Mouse (Mus musculus) kidney, postnatal 36 days (tissue): ENCODE data around the gene Csrnp1.
A peak's percentile ranks its signal among the peaks of the same experiment; 100 is the strongest.

Source experiments
- DNase-seq, 2 experiments: peaks; one replicate each; pipeline ENCODE4 v3.0.0; 2021 to 2022; ENCODE audit warnings: mixed read lengths in 2 of 2

Gene Csrnp1

DNA sequence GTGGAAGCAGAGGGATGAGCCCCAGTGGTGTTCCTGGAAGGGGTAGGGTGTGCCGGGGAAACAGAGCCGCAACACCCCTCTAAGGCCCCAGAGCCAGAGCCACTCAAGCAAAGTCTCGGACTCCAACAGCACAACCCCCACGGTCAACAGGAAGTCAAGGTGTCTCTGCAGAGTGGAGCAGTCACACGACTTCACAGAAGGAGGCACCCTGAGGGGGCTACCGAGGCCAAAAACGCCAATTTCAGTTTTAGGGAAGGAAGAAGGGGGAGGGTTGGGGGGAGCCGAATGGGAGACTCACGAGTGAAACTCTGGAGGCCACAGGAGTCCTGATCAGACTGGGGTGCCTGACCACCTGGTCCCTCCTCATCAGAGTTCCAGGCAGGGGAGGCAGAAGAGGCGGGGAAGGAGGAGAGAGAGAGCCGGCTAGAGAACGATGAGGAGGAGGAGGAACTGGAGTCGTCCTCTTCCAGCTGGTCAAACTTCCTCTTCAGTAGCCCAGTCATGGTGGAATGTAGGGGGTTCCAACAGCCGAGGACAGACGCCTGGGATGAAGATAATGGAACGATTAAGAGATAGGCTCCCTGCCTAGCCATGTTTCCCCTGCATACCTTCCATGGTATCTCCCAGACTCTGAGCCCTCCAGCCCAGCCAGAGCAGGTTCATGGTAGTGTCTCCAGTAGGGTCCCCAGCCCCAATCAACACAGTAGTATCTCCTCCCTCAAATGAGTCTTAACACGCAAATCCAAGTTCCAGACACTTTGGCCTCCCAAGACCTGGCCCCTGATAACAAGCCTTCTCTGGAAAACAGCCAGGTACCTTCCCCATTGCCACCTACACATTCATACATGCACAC lies 7.5 kb downstream of the Csrnp1 start:
- DNase-seq = no peak

DNA sequence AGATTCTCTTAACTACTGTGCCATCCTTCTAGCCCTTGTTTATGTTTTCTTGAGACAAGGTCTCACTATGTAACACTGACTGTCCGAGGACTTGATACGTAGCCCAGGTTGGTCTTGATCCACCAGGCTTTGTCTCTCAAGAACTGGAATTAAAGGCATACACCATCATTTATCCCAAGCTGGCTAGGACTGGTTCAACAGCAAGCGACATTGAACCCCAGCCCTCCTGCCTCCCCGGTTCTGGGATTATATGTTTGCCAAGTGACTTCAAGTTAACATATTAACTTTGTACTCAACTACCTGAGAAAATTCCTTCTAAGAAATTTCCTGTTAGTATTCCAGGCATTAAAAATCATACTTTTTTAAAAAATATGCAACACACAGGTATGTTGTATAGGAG lies 9.2 kb downstream of the Csrnp1 start:
- peak; percentile 52 to 70 for DNase-seq

DNA sequence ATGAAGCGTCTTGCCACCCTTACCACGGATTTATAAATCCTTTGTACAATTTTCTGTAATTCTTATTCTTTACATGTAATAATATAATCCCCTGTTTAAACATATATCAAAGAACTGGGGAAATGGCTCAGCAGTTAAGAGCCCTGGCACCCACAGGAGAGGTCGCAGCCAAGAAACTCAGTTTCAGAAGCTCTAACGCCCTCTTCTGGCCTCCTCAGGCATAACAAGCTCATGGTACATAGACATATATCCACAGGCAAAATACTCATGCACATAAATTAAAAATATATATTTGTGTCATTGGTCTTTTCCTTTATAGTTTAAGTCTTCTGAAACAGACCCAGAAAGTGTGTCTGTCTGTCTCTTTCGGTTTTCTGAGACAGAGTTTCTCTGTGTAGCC lies 9.8 kb downstream of the Csrnp1 start:
- no peak for DNase-seq

DNA sequence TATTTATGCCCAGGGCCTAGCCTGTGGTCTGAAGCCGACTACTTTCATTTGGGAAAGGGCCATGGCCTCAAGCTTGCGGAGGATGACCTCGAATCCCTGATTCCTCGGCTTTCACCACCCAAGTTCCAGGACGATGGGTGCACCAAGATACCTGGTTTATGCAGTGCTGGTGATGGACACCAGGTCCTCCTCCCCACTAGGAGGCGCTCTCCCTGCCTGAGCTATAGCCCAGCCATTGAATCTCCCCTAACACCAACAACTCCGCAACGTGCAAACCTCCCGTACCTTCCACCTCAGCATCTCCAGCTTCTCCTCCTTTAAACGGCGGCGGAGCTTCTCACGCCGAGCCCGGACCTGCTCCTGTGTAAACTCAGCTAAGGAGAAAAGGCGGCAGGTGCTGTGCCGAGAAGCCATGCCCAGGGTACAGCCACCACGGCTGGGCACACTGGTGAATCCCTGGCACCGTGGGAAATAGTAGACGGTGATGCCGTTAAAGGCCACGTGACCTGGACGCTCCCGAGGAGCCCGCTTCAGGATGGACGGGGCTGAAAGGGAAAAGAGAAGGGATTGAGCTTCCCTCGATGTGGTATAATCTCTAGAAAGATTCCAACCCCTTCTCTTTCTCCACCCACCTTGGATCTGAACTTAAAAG lies 10.5 kb downstream of the Csrnp1 start:
- peak in 1 of 2 experiments; percentile 59 for DNase-seq

DNA sequence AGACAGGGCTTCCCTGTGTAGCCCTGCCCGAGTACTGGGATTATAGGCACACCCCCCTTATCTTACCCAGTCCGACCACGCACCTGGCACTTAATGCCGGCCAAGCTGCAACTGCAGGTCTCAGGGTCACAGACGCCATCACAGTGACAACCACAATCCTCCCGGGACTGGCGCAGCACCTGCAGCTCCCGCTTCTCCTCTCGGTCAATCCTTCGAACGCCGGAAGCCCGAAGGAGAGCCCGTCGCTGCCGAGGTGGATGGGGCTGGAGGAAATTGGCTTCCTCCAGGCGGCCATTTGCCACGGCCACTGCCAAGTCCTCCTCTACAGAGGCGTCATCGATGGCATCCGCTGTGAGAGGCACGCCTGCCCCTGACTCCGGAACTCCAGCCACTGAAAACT lies 11.2 kb downstream of the Csrnp1 start:
- DNase-seq = no peak

DNA sequence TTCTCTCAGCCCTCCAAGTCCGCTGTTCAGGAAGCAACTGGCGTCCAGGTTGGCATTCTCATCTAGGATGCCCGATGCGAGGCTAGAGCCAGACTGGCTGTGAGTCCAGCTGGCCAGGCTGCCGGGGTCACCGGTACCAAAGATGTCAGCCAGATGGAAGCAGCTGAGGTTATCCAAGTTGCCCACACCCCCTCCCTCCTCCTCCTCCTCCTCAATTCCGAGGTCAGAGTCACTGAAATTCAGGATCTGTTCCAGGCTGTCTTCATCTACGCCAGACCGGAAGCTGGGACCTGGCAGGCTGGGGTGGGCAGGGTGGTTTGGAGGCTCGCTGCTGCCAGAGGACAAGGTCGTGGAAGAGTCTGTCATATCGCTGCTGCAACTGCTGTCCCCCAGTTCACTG lies 11.9 kb downstream of the Csrnp1 start:
- DNase-seq = peak in 1 of 2 experiments; percentile 29

DNA sequence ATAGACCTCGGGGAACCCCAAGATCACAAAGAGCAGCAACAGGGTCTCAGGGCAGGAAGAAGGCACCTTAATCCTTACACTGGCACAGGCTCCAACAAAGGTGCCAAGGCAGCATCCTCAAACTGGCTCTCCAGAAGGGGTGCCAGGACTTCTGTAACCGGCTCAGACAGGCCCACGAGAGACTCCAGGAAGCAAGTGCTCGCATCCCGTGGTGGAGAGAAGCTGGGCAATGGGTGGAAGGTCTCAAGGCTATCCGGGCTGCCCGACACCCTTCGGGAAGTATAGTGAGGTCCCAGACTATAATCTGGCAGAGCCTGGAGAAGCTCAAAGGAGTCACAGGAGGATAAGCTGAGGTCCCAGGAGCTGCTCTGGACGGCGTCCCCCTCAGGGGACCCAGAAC lies 12.3 kb downstream of the Csrnp1 start:
- DNase-seq = no peak

DNA sequence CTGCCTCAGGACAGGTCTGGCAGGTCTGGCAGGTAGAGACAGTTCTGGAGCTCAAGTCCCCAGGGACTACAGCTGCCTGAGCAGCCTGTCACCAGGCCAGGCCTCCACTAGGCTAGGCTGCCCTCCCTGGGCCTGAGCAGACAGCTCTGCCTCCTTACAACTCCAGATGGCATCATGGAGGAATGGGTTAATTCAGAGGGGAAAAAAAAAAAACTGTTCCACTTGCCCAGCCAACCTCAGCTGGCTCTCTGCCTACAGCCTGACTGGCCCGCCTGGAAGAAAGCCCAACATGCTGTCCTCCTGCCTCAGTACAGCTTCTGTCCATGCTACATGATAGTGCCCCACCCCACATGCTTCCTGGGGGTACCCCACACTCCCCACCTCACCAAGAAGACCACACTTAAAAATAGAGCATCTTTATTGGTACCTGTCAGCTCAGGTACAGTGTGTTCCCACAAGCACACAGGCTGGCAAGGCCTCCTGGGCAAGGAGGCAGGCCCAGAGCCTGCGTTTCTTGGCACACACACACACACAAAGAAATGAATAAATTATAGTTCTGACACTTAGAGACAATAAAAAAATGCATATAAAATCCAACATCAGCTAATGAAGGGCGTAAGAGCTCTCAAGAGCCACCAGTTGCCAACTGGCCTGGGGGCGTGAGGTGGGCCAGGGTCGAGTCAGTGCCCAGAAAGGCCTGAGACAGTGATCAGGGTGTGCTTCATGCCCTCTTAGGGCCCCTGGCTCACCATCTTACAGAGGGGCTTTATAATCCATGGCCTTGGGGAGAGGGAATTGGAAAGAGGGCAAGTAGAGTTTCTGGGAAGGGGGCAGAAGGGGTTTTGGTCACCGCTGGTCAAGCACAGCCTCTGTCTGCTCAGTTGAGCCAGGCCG lies 13.4 kb downstream of the Csrnp1 start:
- peak; percentile 70 to 74 for DNase-seq

DNA sequence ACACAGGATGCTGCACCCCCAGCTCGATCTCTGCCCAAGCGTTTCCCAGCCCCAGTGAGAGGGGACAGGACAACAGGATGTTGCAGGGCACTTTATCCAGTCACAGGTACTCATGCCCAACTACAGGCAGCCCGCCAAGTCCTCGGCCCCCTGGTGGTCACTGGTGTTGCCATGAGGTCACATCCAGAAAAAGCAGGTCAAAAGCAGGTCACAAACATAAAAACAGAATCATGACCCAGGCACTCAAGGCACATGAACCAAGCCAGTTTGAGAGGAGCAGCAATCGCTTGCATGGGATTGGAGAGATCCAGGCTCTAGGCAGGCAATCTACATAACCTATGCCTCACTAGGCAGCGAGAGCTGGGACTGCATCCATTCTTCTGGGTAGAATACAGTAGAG lies 14.2 kb downstream of the Csrnp1 start:
- peak; percentile 80 to 90 for DNase-seq

DNA sequence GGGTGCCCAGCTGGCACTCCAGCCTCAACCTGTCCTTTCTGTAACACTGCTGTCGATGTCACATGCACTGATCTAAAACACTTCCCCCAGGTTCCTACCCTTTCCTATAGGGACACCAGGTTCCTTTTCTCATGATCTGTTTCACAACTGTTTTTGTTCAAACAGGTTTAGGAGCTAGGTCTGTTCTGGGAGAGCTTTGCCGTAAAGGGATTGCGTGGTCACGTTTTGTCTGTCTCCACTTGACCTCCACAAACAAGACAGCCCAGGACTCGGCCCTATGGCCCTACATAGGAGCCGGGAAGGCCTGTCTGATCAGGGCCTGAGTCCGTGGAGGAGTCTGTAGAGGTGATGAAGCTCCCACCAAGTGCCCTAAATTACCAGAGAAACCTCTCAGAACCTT lies 14.6 kb downstream of the Csrnp1 start:
- DNase-seq = no peak

DNA sequence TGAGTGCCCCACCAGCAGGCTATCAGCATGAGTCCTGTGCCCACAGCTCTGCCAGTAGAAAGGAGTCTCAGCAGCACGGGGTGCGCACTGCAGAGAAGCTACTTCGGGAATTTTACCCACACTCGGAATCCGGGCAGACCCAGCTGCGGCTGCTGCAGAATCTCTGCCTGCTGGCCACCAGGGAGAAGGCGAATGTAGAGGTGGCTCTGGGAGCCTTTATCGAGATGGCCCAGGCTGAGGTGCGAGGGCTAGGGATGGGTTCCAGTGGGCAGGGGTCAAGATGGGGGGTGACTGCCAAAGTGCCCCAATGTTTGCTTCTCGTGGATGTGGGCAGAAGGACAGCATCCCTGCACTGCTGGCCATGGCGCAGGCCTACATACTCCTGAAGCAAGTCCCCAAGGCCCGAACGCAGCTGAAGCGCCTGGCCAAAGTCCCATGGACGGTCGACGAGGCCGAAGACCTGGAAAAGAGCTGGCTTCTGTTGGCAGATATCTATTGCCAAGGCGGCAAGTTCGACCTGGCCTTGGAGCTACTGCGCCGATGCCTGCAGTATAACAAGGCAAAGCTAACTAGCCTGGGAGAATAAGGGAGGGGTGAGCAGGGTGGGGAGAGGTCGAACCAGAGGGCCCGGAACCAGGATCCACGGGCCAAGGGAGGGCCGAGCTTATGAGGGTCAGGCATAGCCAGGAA lies 18.1 kb downstream of the Csrnp1 start:
- peak in 1 of 2 experiments; percentile 49 for DNase-seq

DNA sequence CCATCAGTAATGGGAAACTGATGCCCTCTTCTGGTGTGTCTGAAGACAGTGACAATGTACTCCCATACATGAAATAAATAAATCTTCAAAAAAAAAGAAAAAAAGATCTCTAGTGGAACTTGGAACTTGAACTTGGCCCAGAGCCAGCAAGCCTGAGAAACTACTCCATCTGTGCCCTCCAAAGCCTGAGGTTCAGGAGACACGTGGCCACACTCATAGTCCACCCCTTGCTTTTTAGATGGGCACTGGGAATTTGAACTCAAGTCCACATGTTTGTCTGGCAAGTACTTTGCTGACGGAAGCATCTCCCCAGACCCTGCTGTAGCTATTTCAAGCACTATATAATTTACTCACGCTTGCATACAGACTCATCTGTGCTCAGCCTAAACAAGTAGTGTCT lies 19.3 kb downstream of the Csrnp1 start:
- peak; percentile 75 to 76 for DNase-seq

DNA sequence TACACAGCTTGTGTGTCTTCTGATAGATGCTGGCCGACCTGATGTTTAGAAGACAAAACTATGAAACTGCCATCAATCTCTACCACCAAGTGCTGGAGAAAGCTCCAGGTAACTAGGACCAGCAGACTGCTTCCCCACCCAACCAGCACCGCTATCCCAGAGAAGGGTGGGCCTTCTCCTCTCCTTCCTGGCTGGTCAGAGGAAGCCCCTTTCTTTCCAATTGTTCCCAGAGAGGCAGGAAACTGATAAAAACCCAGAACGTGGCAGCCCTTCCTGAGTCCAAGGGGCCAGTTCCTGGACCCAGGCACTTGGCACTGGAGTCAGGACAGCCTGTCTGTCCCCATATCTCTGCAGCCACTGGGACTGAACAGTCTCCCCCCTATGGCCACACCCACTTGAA lies 20.3 kb downstream of the Csrnp1 start:
- peak; percentile 43 to 73 for DNase-seq

DNA sequence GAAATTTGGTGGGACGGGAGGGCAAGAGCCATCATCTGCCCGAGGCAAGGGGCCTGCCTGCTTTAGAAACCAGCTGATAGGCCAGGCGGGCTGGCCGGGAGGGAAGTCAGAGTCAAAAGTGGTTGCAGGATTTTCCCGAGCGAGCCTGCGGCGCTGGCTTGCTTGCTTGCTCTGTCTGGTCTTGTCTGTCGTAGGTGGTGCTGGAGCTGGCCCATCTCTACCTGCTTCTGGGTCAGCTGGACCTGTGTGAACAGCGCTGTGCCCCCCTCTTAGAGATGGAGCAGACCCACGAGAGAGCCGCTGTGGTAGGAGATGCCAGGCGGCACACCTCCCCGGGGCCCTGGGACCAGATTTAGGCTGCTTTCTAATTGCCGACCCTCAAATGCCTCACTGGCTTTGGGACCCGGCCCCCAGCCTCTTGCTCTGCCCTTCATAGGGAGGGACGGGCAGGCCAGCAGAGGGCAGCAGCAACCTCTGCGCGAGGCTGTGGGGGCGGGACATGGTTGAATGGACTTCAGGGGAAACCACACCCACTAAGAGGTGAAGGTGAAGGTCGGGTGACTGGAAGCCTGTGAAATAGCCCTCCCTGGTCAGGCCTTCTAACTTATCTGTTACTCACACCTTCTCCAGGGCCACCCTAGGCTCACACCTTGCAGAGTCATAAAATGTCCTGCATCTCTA lies 21.3 kb downstream of the Csrnp1 start:
- DNase-seq = peak; percentile 85 to 90

DNA sequence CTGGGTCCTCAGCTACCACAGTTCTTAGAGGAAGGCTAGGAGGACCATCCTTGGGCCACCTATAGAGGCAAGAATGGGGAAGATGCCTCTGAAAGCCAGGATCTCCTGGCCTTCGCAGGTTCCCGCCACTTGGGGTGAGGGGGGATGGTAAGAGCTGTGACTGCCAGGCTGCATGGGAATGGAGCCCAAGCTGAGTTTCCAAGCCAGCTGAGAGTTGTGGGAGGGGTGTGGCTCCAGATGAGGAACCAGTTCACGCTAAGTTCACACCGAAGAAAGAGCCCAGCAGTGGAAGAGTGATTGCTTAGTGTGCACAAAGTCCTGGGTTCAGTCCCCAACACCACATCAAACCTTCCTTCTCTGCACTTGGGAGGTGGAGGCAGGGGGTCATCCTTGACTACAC lies 22.2 kb downstream of the Csrnp1 start:
- DNase-seq = no peak

DNA sequence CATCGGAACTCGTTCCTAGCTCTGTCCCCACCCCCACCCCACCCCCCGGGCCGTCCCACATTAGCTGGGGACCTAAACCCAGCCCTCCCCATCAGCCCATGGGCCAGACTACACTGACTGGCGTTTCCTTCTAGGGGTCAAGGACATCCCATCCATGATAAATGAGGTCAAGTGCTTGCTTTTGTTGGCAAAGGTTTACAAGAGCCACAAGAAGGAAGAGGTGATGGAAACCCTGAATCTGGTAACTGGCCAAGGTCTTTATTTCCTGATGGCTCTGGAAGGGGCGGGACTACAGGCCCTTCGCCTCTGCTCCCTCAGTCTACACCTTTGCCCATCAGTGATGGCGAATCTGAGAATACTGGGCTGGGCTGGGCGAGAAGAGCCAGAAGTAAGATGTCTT lies 25.6 kb downstream of the Csrnp1 start:
- peak in 1 of 2 experiments; percentile 48 for DNase-seq

DNA sequence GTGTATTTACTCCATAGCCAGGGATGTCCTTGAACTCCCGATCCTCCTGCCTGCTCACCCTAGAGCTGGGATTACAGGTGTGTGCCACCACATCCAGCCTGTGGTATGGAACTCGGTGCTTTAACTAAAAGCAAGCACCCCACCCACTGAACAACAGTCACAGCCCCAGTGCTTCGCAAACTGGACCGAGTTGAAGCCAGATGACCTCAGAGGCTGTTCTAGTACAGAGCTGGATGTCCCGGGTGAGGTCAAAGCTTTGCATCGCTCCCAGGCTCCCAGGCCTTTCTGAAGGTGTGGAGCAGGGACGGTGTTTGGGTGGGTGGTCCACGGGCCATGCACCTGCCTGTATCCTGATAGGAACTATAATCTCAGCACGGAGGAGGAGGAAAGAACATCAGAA lies 33.1 kb downstream of the Csrnp1 start:
- DNase-seq = no peak

DNA sequence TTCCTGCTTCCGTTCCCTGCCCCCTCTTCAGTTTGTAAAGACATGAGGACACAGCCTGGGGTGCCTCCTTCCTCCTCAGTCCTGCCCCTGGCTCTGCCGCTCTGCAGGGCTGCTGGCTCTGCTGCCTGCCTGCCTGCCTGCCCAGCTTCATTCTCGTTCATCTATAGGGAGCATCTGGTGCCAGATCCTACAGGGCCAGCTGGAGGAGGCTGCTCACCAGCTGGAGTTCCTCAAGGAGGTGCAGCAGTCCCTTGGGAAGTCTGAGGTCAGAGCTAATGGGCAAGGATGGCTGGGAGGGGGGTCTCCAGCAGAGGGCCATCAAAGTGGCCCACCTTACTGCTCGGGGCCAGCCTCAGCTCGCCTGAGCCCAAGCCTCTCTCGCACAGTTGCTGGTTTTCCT lies 34.0 kb downstream of the Csrnp1 start:
- no peak for DNase-seq

DNA sequence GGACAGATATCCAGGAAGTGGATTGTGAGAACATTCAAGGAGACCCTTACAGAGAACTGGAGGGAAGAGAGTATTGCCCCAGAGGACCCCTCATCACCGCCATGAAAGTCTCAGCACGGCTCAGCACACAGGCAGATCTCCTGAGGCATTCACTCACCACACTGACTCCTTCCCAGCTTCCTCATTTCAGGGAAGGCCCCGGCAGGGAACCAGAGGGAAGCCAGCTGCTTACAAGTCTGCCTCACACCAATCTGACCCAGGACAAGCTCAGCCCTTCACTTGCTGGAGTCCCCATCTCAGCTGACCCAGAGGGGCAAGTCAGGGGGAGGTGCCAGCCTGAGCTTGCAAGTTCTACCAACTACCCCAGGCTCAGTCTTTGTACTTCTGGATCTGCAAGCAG lies 35.7 kb downstream of the Csrnp1 start:
- no peak for DNase-seq

DNA sequence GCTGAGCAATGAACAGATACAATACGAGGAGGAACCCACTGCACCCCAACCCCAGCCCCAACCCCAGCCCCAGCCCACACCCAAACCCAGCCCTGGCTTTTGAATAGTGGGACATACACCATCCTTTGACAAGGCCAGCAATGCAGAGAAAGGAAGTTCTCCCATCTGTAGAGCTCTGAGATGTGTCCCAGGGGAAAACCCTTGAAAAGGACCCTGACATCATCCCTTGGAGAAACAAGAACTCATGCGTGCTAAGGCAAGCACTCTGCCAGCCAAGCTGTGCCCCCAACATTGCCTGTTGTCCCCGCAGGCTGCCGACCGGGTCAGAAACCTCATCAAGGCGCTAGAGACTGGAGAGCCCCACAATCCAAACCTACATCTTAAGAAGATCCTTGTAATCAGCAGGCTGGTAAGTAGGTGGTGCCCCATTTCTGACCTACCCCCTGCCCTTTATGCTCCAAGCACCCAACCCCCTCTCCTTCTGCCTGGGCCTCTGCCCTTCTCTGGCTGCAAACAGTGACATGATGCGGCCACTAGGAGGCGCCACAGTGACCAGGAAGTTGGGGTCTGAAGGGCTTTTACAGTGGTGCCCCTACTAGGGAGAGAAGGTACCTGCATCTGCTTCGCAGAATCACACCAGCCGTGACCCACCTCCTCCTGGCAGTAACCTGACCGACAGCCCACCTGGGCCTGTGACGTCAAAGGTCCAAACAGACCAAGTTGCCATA lies 39.1 kb downstream of the Csrnp1 start:
- peak in 1 of 2 experiments; percentile 46 for DNase-seq

DNA sequence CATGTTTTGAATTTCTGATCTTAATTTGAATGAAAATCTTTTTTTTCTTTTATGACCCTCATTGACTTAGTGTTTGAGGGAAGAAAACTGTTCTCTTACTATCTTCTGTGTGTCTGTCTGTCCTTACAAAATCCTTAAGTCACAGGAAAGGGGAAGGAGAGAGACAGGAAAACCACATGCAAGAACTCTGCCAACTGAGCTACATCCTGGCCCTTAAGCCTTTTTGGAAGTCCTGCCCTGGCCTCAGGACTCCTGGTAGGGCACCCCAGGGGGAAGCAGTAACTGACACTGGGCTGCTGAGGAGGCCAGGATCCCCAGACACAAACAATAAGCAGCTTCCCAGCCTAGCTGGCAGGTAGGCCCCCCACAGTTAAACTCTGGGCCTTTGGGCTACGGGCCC lies 41.1 kb downstream of the Csrnp1 start:
- DNase-seq = no peak
